Mouse (Mus musculus) brain, embryonic 14.5 days (tissue): ENCODE measurements around the gene Fosl2.

ENCODE experiments used
- CTCF ChIP-seq: fragments of 200-500 bp; IDR thresholded peaks from 2 replicates; pipeline ENCODE4 v1.5.1; 2012; ENCODE audit warnings: inconsistent platforms, mild to moderate bottlenecking, moderate library complexity, borderline replicate concordance; ENCODE audit not compliant: insufficient read depth, insufficient read length; ENCODE audit errors: extremely low read depth
- POLR2A ChIP-seq: fragments of 200-500 bp; IDR thresholded peaks from 2 replicates; pipeline ENCODE4 v1.6.1; 2012; ENCODE audit warnings: mild to moderate bottlenecking, inconsistent platforms, borderline replicate concordance; ENCODE audit not compliant: poor library complexity, insufficient read depth, insufficient read length, severe bottlenecking; ENCODE audit errors: extremely low read depth

DNA sequence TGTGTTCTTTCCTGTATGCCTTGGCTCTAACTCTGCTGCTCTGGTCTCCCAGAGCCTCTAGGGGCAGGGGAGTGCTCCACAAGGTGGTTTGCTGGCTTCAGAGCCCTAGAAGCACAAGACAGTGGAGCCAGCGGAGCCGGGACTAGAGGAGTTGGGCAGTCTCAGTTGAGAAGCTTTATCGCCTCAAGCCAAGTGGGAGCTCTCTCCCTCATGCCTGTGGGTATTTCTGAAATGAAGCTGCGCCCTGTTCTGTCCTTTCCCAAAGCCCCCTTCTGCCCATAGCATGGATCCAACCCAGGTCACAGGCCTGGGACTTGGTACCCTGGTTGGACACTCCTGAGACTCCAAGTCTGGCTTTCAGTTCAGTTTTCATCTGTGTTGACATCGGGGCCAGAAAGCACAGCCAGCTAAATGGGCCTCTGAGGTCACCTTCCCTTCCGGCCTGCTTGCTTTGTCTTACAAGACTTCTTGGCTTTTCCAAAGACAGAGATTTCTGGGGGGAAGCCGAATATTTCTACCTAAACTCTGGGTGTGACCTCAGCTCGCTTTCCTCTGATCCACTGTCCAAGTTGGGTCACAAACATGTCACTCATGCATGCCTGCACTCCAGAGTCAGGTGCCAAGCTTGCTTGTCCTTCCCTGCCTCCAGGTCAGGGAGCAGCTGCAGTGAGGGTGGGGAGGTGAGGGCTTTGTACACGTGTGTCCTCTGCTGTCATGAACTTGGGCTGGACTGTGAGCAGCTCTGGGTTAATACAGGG, 19.5 kb downstream of the Fosl2 start:
- TF ChIP-seq POLR2A (no peak), CTCF (no peak)
